ENCODE assay signal across 8 mouse cellular contexts in the genomic region with DNA sequence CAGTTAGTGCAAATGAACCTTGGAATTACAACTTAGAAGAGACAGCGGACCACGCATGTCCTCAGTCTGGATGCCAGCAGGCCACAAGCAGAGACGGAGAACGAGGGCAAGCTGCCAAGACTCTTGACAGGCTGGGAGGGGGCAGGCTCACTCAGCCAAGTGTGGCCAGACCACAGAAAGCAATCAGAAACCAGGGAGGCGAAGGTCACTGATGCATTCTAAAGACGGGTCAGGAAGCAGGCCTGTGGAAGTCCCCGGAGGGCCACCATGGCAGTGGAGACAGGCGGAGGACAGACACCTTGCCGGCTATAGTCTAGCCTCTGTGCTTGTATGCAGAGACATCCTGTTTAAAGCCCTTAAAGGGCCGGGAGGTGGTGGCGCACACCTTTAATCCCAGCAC.
DNase-seq lines count a peak whose midpoint lies in the region; ATAC-seq and TF ChIP-seq lines count a peak whose summit lies in the region.

No protein-coding gene starts in this region.

- 51% methylated on average over 11 of the region's 11 CpGs for WGBS in intestine, embryonic 15.5 days
- WGBS in intestine, postnatal 0 days = 60% methylated on average over 11 of the region's 11 CpGs

- ATAC-seq in intestine, embryonic 15.5 days = peak; percentile 48; the same call in 1 of the 2 replicates
- no peak for ATAC-seq in intestine, postnatal 0 days

- no peak for TF ChIP-seq CTCF in intestine, postnatal 0 days (IDR thresholded peaks at IDR 0.05; ENCODE audit: low read depth)

- DNase-seq in cerebellum, adult 11 months = peak; percentile 86
- peak; percentile 75 for DNase-seq in gastrocnemius, postnatal 14 days
- peak; percentile 95 for DNase-seq in kidney, adult 8-10 months
- peak; percentile 70 to 72 for DNase-seq in left cerebral cortex, postnatal 25 days (ENCODE audit: low spot score in 2 of 2)
- peak; percentile 80 for DNase-seq in ovary, postnatal 36 days (ENCODE audit: low spot score)
- no peak for DNase-seq in thymus, postnatal 0 days (ENCODE audit: low spot score)

- no peak overlapping the region for H3K4me2 ChIP-seq in intestine, embryonic 15.5 days (replicated peaks)
- H3K4me2 ChIP-seq in intestine, postnatal 0 days (replicated peaks; ENCODE audit: low read depth) = no peak overlapping the region

- 0 out of 2 replicates have a peak, but pooled peaks cover 6% of the 10 kb centered on the region for H3K4me1 ChIP-seq in intestine, embryonic 15.5 days (replicated peaks)
- H3K4me1 ChIP-seq in intestine, postnatal 0 days (replicated peaks; ENCODE audit: control insufficient read depth, insufficient read depth, low read length) = no peaks in the 10 kb centered on the region

- no peak overlapping the region for H3K27ac ChIP-seq in intestine, embryonic 15.5 days
- H3K27ac ChIP-seq in intestine, postnatal 0 days (ENCODE audit: low read depth, low read length) = no peak overlapping the region

- no peak overlapping the region for H3K4me3 ChIP-seq in intestine, embryonic 15.5 days (replicated peaks)
- no peak overlapping the region for H3K4me3 ChIP-seq in intestine, postnatal 0 days (ENCODE audit: low read depth, low read length)

- intact Hi-C loops in gastrocnemius, postnatal 14 days (cut with DNase I; ENCODE audit: low total_unique reads) = no loop called here
- intact Hi-C loops in left cerebral cortex, postnatal 25 days (cut with DNase I) = loop anchor here (10.0 kb wide), 1 partner anchor 127 kb away; no protein-coding TSS in a partner anchor

- no peaks in the 10 kb centered on the region for H3K9me3 ChIP-seq in intestine, embryonic 15.5 days
- no peaks in the 10 kb centered on the region for H3K9me3 ChIP-seq in intestine, postnatal 0 days (ENCODE audit: control insufficient read depth)

- no peaks in the 10 kb centered on the region for H3K27me3 ChIP-seq in intestine, embryonic 15.5 days (replicated peaks)
- H3K27me3 ChIP-seq in intestine, postnatal 0 days (replicated peaks; ENCODE audit: control insufficient read depth, insufficient read depth, low read length) = no peaks in the 10 kb centered on the region

- H3K9ac ChIP-seq in intestine, embryonic 15.5 days = no peak overlapping the region
- H3K9ac ChIP-seq in intestine, postnatal 0 days (ENCODE audit: low read depth, low read length) = no peak overlapping the region

- H3K36me3 ChIP-seq in intestine, embryonic 15.5 days = peaks cover 55% of the 10 kb centered on the region
- peaks cover 95% of the 10 kb centered on the region for H3K36me3 ChIP-seq in intestine, postnatal 0 days (ENCODE audit: control insufficient read depth, insufficient read depth)
